Mouse (Mus musculus) c-Kit-positive CD71-negative TER-119-negative erythroid progenitor cells, embryonic 14.5 days (primary cell): ENCODE results near the gene Atp6v0e.

Experiments
- DNase-seq: peaks from one replicate; pipeline ENCODE4 v3.0.0-alpha.2; 2013; ENCODE audit warnings: low read depth

Atp6v0e gene

GRCm38 (mm10) chr17:26717868-26718267 lies 54.8 kb downstream of the Atp6v0e start:
- no peak for DNase-seq

- no peak for DNase-seq
These were observed 56.4 kb downstream of the Atp6v0e start for GRCm38 (mm10) chr17:26719405-26719804.

- DNase-seq, result no peak
These were observed 58.8 kb downstream of the Atp6v0e start for GRCm38 (mm10) chr17:26721802-26722201.

GRCm38 (mm10) chr17:26724790-26725189 lies 61.8 kb downstream of the Atp6v0e start:
- no peak for DNase-seq

GRCm38 (mm10) chr17:26726674-26727073 lies 63.6 kb downstream of the Atp6v0e start:
- DNase-seq, result no peak

- DNase-seq, result no peak
These were observed 64.2 kb downstream of the Atp6v0e start for GRCm38 (mm10) chr17:26727110-26727755.

GRCm38 (mm10) chr17:26742581-26742980 lies 79.5 kb downstream of the Atp6v0e start:
- no peak for DNase-seq

- DNase-seq, result no peak
These were observed 80.3 kb downstream of the Atp6v0e start for GRCm38 (mm10) chr17:26743294-26743693.
